ENCODE assay signal across 11 mouse cellular contexts in genomic region chr8:11385272-11385905, GRCm38 (mm10).
DNase-seq lines count a peak whose midpoint lies in the region; ATAC-seq and TF ChIP-seq lines count a peak whose summit lies in the region.
"Had no signal": no experiment of that assay in that cellular context is flagged by ENCODE, and none has a peak within 500 bp of the region (broad histone marks: within the 10 kb centered on the region; RNA-seq: fewer than 3 reads in every experiment).

No protein-coding gene starts in this region.

- H3K9ac ChIP-seq in lung, embryonic 16.5 days (ENCODE audit: low read length), result no peak overlapping the region
- no peak overlapping the region for H3K9ac ChIP-seq in heart, embryonic 13.5 days
- no peak overlapping the region for H3K9ac ChIP-seq in stomach, embryonic 16.5 days (ENCODE audit: low read length)
- H3K9ac ChIP-seq: midbrain, embryonic 12.5 days had no signal

- ATAC-seq in lung, embryonic 16.5 days (ENCODE audit: low read depth), result peak; percentile 49
- no peak for ATAC-seq in heart, embryonic 13.5 days (ENCODE audit: extremely low read depth, insufficient number of reproducible peaks, low FRiP score, low TSS enrichment)
- no peak for ATAC-seq in stomach, embryonic 16.5 days (ENCODE audit: insufficient read depth, low FRiP score)
- ATAC-seq in megakaryocyte-erythroid progenitor cell, adult 5-6 weeks (replicated peaks; ENCODE audit: low FRiP score, low TSS enrichment, poor library complexity, severe bottlenecking), result no peak

- no peak overlapping the region for H3K4me3 ChIP-seq in gastrocnemius, adult 2 months
- no peak overlapping the region for H3K4me3 ChIP-seq in lung, embryonic 16.5 days (ENCODE audit: low read length)
- H3K4me3 ChIP-seq in heart, embryonic 13.5 days, result no peak overlapping the region
- H3K4me3 ChIP-seq in stomach, embryonic 16.5 days (replicated peaks; ENCODE audit: low read length), result no peak overlapping the region
- H3K4me3 ChIP-seq: midbrain, embryonic 12.5 days had no signal

- DNase-seq in gastrocnemius, adult 2 months, result peak; percentile 48
- no peak for DNase-seq in gastrocnemius, postnatal 4 days (ENCODE audit: low spot score in 2 of 2)
- no peak for DNase-seq in lung, adult 18-20 months
- no peak for DNase-seq in spleen, adult 12 weeks (ENCODE audit: low spot score)
- DNase-seq: cerebellum, adult 11 months; kidney, adult 18-20 months had no signal

- peaks cover 41% of the 10 kb centered on the region for H3K4me1 ChIP-seq in lung, embryonic 16.5 days (replicated peaks; ENCODE audit: control insufficient read depth, insufficient read depth, low read length)
- H3K4me1 ChIP-seq in heart, embryonic 13.5 days, result peaks cover 86% of the 10 kb centered on the region
- H3K4me1 ChIP-seq in stomach, embryonic 16.5 days (ENCODE audit: control insufficient read depth, insufficient read depth, low read length), result peaks cover 25% of the 10 kb centered on the region

- intact Hi-C loops in gastrocnemius, adult 2 months (cut with DNase I), result no loop called here

- no peaks in the 10 kb centered on the region for H3K27me3 ChIP-seq in lung, embryonic 16.5 days (ENCODE audit: control insufficient read depth, insufficient read depth, low read depth, low read length)
- H3K27me3 ChIP-seq in heart, embryonic 13.5 days (replicated peaks), result no peaks in the 10 kb centered on the region
- H3K27me3 ChIP-seq in stomach, embryonic 16.5 days (ENCODE audit: control insufficient read depth, insufficient read depth, low read length), result no peaks in the 10 kb centered on the region

- WGBS in lung, embryonic 16.5 days, result 68% methylated on average over 9 of the region's 9 CpGs
- WGBS in heart, embryonic 13.5 days, result 58% methylated on average over 9 of the region's 9 CpGs
- WGBS in stomach, embryonic 16.5 days, result 58% methylated on average over 9 of the region's 9 CpGs

- no peaks in the 10 kb centered on the region for H3K36me3 ChIP-seq in lung, embryonic 16.5 days (ENCODE audit: control insufficient read depth, insufficient read depth, low read length)
- H3K36me3 ChIP-seq in heart, embryonic 13.5 days, result no peaks in the 10 kb centered on the region
- no peaks in the 10 kb centered on the region for H3K36me3 ChIP-seq in stomach, embryonic 16.5 days (ENCODE audit: control insufficient read depth, insufficient read depth, low read length)
- H3K36me3 ChIP-seq: midbrain, embryonic 12.5 days had no signal

- TF ChIP-seq CTCF in gastrocnemius, adult 2 months (IDR thresholded peaks at IDR 0.05), result no peak

- H3K27ac ChIP-seq in gastrocnemius, adult 2 months, result peak overlapping the region; percentile 86
- H3K27ac ChIP-seq in lung, embryonic 16.5 days (ENCODE audit: low read length), result peak overlapping the region; percentile 84
- H3K27ac ChIP-seq in heart, embryonic 13.5 days (replicated peaks), result peak overlapping the region; percentile 57
- peak overlapping the region; percentile 68 for H3K27ac ChIP-seq in stomach, embryonic 16.5 days (ENCODE audit: low read length)
- H3K27ac ChIP-seq: midbrain, embryonic 12.5 days had no signal

- no peak overlapping the region for H3K4me2 ChIP-seq in lung, embryonic 16.5 days (ENCODE audit: low read depth, low read length)
- no peak overlapping the region for H3K4me2 ChIP-seq in heart, embryonic 13.5 days
- H3K4me2 ChIP-seq in stomach, embryonic 16.5 days (ENCODE audit: low read depth, low read length), result no peak overlapping the region
- H3K4me2 ChIP-seq: midbrain, embryonic 12.5 days had no signal

- no peaks in the 10 kb centered on the region for H3K9me3 ChIP-seq in lung, embryonic 16.5 days (ENCODE audit: control insufficient read depth, low read length)
- H3K9me3 ChIP-seq in heart, embryonic 13.5 days, result no peaks in the 10 kb centered on the region
- H3K9me3 ChIP-seq in stomach, embryonic 16.5 days (replicated peaks; ENCODE audit: control insufficient read depth, low read length), result no peaks in the 10 kb centered on the region
- H3K9me3 ChIP-seq: midbrain, embryonic 12.5 days had no signal
